Mouse (Mus musculus) frontal cortex, postnatal 25 days (tissue): ENCODE measurements around the gene Trappc11.
"Not testable (repeated sequence)": the region's sequence is repeated elsewhere in the genome, so short reads cannot be mapped to it uniquely, and the experiment has no call there.

ENCODE experiments used
- DNase-seq, 2 experiments: peaks; one replicate each; pipeline ENCODE4 v3.0.0; 2022; ENCODE audit warnings: low spot score in 2 of 2

The Trappc11 gene

DNA sequence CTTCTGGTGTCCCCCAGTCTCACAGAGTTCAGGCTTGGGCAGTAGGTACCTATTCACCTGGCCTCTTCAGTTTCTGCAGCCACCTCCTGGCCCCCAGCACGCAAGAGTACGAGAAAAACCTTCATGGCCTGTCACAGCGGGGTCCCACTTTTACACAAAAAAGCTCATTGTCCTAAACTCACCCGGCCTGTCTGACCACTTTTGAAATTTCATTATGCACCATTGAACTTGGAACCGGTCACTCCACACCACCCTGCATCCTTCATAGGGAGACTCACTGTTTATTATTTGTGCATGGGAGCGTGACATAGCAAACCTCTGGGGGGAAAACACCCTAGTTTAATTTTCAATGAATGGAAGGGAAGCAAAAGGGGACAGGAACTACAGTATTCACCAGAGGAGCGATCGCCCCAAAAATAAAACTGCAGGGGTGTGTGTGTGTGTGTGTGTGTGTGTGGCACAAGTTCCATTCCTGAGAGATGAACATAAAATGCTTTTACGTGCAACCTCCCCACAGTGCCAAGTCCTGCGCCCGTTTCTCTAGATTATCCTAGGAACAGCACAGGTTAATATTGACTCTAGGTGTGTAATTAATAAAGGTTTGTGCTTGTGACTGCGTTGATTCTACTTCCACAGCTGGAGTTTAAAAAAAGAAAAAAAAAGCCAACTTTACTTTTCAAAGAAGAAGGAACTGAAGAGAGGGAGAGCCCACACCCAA is 50.8 kb downstream of the Trappc11 start:
- DNase-seq = no peak

DNA sequence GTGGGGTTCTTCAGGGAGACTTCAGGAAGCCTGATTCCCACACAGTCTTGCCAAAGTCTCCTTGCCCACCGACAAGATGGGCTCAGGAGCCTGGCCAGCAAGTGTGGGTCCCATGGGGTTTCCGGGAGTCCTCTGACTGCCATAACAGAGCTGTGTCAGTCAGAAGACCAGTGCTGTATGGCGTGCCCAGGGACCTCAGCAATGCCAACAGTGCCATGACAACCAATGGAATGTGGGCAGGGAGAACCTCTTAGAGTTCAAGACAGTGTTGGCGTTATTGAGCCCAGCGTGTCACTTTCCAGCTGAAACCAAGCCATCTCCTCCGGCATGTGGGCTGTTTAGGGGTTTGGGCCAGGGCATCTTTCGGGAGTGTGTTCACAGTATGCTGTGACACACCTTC is 53.2 kb downstream of the Trappc11 start:
- DNase-seq = no peak

- DNase-seq = no peak
Measured at GRCm38 (mm10) chr8:47461650-47462049, 71.6 kb downstream of the Trappc11 start.

DNA sequence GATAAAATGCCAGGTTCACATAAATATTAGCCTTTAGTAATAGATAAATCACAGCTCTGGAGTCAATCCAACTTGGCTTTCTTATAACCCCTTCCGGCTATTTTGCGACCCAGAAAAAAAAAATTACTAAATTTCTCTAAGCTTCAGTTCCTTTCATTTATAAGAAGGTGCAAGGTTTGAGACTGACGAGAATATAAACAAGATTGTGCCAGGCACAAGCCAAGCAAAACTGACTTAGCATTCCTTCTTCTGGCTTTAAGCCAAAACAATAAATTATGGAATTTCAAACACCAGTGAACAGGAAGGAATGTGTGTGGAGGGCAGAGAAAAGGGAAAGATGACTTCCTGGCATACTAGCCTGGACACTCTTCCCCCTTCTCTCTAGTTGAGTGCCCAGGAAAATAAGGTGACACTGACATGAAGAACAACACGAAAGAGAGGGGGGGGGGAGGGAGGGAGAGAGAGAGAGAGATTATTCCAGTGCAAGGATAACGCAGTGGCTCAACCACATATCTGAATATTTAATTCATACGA is 74.0 kb downstream of the Trappc11 start:
- no peak for DNase-seq

- DNase-seq = no peak
Measured at GRCm38 (mm10) chr8:47458591-47458990, 74.7 kb downstream of the Trappc11 start.

- not testable (repeated sequence) for DNase-seq
Measured at GRCm38 (mm10) chr8:47449211-47449610, 84.1 kb downstream of the Trappc11 start.

DNA sequence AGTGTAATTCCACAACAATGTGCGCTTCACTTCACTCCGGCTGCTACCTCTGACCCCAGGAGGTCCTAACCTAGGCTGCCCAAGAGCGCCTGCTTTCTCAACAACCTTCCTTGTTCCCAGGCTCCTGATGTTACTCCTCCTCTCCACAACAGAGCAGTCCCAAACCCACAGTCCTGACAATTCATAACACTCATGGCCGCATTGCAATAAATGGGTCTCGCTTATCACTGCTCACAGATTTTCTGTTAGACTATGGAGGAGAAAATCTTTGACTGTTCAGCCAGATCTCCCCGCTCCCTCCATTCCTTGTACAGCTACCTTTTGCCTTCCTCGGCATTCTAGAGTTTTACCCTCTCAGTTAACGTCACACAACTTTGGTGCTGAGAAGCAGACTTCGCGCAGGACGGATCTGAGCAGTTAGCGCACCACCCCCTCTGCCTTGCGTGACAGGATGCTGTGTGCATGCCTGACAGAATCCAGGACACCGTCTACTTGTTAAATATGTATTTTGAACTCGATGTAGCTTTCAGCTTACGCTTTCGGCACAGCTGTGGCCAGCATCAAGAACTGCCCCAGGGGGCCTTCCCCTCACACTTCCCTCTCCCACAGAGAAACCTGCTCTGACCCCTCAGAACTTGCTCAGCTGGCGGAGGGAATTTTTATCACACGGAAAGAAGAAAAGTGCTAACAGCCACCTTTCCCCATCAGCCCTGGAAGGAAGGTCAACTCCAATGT is 86.8 kb downstream of the Trappc11 start, which contains the start of gene Stox2:
Gene Stox2, minus strand, starts transcription at position 51 of the 735 bp plus-strand sequence.
- no peak for DNase-seq
